Mouse (Mus musculus) erythroblast, embryonic 14.5 days (primary cell): ENCODE results near the gene Ube3b. TPM values are rescaled to one million over a fixed set of nuclear protein-coding genes. Genes with fewer than 3 reads are reported as not detected.
A peak's percentile ranks its signal among the peaks of the same experiment; 100 is the strongest.

ENCODE experiments used
- H3K27me3 ChIP-seq: 2 replicates; pipeline ENCODE4 v1.6.1; 2012; ENCODE audit warnings: inconsistent platforms; ENCODE audit not compliant: control insufficient read depth
- H3K36me3 ChIP-seq: 2 replicates; pipeline ENCODE4 v1.6.1; 2012; ENCODE audit warnings: mild to moderate bottlenecking, inconsistent platforms; ENCODE audit not compliant: control insufficient read depth
- H3K4me1 ChIP-seq: 2 replicates; pipeline ENCODE4 v1.6.1; 2012; ENCODE audit warnings: inconsistent platforms; ENCODE audit not compliant: control insufficient read depth
- H3K4me3 ChIP-seq: replicated peaks from 2 replicates; pipeline ENCODE3; 2012; ENCODE audit warnings: moderate library complexity, mild to moderate bottlenecking, inconsistent platforms
- H3K9me3 ChIP-seq: 2 replicates; pipeline ENCODE4 v1.6.1; 2012; ENCODE audit warnings: low read length, inconsistent platforms, mixed read lengths; ENCODE audit not compliant: control insufficient read depth
- GATA1 ChIP-seq: IDR thresholded peaks from 2 replicates; pipeline ENCODE4 v1.6.1; 2012; ENCODE audit warnings: low read length, inconsistent platforms, mixed read lengths
- TAL1 ChIP-seq: IDR thresholded peaks from 3 replicates; pipeline ENCODE4 v1.6.1; 2012; ENCODE audit warnings: low read length, inconsistent platforms, mixed read lengths
- polyA plus RNA-seq: library from polyadenylated mRNA; stranded (reverse); fragments of >175 nt; gene quantifications from 2 replicates; pipeline ENCODE4 v1.2.3, GENCODE M21; 2012

Ube3b gene
- polyA plus RNA-seq, 1 experiment = 5.6 TPM

GRCm38 (mm10) chr5:114434359-114434758 is 54.0 kb downstream of the Ube3b start:
- no peaks in the 10 kb centered on the region for H3K9me3 ChIP-seq
- no peak overlapping the region for H3K4me3 ChIP-seq
- H3K27me3 ChIP-seq = no peaks in the 10 kb centered on the region
- no peak for TF ChIP-seq GATA1
- no peak for TF ChIP-seq TAL1
- no peaks in the 10 kb centered on the region for H3K4me1 ChIP-seq
- H3K36me3 ChIP-seq = peaks cover 26% of the 10 kb centered on the region

GRCm38 (mm10) chr5:114435588-114435987 is 55.2 kb downstream of the Ube3b start:
- Histone ChIP-seq H3K36me3 (peaks cover 26% of the 10 kb centered on the region), H3K4me1 (no peaks in the 10 kb centered on the region), H3K4me3 (no peak overlapping the region), H3K27me3 (no peaks in the 10 kb centered on the region), H3K9me3 (no peaks in the 10 kb centered on the region)
- no peak for TF ChIP-seq GATA1
- no peak for TF ChIP-seq TAL1

GRCm38 (mm10) chr5:114443566-114444367 is 63.4 kb downstream of the Ube3b start, which contains the start of the genes Mmab and Mvk:
Mmab (minus strand) TSS chr5:114444060.
Mvk (plus strand) TSS chr5:114444269.
- Histone ChIP-seq H3K9me3 (no peaks in the 10 kb centered on the region), H3K4me1 (peaks cover 26% of the 10 kb centered on the region), H3K36me3 (peaks cover 11% of the 10 kb centered on the region), H3K27me3 (no peaks in the 10 kb centered on the region), H3K4me3 (peak within 1 kb of the TSS; percentile 71)
- TF ChIP-seq GATA1 (peak; percentile 85), TAL1 (no peak)

- Histone ChIP-seq H3K27me3 (no peaks in the 10 kb centered on the region), H3K9me3 (no peaks in the 10 kb centered on the region), H3K36me3 (peaks cover 11% of the 10 kb centered on the region), H3K4me1 (peaks cover 29% of the 10 kb centered on the region), H3K4me3 (peak overlapping the region; percentile 71)
- no peak for TF ChIP-seq GATA1
- TF ChIP-seq TAL1 = no peak
These were observed 63.9 kb downstream of the Ube3b start for GRCm38 (mm10) chr5:114444368-114444692.

- no peak for TF ChIP-seq TAL1
- Histone ChIP-seq H3K36me3 (peaks cover 31% of the 10 kb centered on the region), H3K4me3 (no peak overlapping the region)
These were observed 68.6 kb downstream of the Ube3b start for GRCm38 (mm10) chr5:114449011-114449410.

GRCm38 (mm10) chr5:114456287-114456686 is 75.9 kb downstream of the Ube3b start:
- Histone ChIP-seq H3K27me3 (no peaks in the 10 kb centered on the region), H3K4me3 (no peak overlapping the region), H3K36me3 (peaks cover 9% of the 10 kb centered on the region; the same call in 1 of the 2 replicates), H3K4me1 (peaks cover 2% of the 10 kb centered on the region), H3K9me3 (no peaks in the 10 kb centered on the region)
- TF ChIP-seq GATA1 = no peak
- TF ChIP-seq TAL1 = no peak

More at GRCm38 (mm10) chr5:114449011-114449410, 68.6 kb downstream of the Ube3b start:
- no peaks in the 10 kb centered on the region for H3K9me3 ChIP-seq
- H3K27me3 ChIP-seq = no peaks in the 10 kb centered on the region
- H3K4me1 ChIP-seq = peaks cover 15% of the 10 kb centered on the region

GRCm38 (mm10) chr5:114456995-114457605 is 76.7 kb downstream of the Ube3b start:
- no peak overlapping the region for H3K4me3 ChIP-seq
- H3K36me3 ChIP-seq = peaks cover 5% of the 10 kb centered on the region; the same call in 1 of the 2 replicates

GRCm38 (mm10) chr5:114461238-114461637 is 80.8 kb downstream of the Ube3b start:
- Histone ChIP-seq H3K4me1 (peaks cover 2% of the 10 kb centered on the region), H3K4me3 (no peak overlapping the region), H3K36me3 (no peaks in the 10 kb centered on the region; the same call in 1 of the 2 replicates), H3K9me3 (no peaks in the 10 kb centered on the region), H3K27me3 (no peaks in the 10 kb centered on the region)
- TF ChIP-seq GATA1 (no peak), TAL1 (no peak)

More at GRCm38 (mm10) chr5:114456995-114457605, 76.7 kb downstream of the Ube3b start:
- no peaks in the 10 kb centered on the region for H3K9me3 ChIP-seq
- no peak for TF ChIP-seq TAL1
- peaks cover 2% of the 10 kb centered on the region for H3K4me1 ChIP-seq
- H3K27me3 ChIP-seq = no peaks in the 10 kb centered on the region

GRCm38 (mm10) chr5:114462067-114463040 is 81.9 kb downstream of the Ube3b start:
- H3K4me1 ChIP-seq = peaks cover 2% of the 10 kb centered on the region
- H3K36me3 ChIP-seq = no peaks in the 10 kb centered on the region
- no peaks in the 10 kb centered on the region for H3K27me3 ChIP-seq
- TF ChIP-seq GATA1 = no peak
- no peak for TF ChIP-seq TAL1
- no peak overlapping the region for H3K4me3 ChIP-seq
- H3K9me3 ChIP-seq = no peaks in the 10 kb centered on the region
